Mouse (Mus musculus) retina, adult 2 months (tissue): ENCODE measurements around the gene Gm45753.
"Not testable (repeated sequence)": the region's sequence is repeated elsewhere in the genome, so short reads cannot be mapped to it uniquely, and the experiment has no call there.

Source experiments
- DNase-seq: peaks from one replicate; pipeline ENCODE4 v3.0.0-alpha.2; 2012; ENCODE audit warnings: low read depth, low spot score

Gm45753 gene

DNA sequence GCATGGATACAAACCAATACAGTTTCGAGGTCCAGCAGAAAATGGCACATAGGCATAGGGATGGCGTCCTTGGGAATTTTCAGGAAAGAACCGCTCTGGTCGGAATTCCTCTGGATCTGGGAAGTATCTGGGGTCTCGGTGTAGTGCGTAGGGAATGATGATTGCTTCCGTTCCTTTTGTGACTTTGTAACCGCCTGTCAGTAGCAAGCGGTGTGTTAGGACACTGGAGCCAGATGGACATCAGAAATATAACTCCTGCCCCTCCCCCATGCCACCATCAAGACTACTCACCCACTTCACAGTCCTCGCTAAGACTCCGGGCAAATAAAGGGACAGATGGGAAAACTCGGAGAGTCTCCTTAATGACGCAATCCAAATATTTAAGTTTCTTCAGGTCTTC lies at the start of gene Gm45753:
Gm45753 (minus strand) TSS at position 101 of the 400 bp plus-strand sequence.
- DNase-seq, result no peak

DNA sequence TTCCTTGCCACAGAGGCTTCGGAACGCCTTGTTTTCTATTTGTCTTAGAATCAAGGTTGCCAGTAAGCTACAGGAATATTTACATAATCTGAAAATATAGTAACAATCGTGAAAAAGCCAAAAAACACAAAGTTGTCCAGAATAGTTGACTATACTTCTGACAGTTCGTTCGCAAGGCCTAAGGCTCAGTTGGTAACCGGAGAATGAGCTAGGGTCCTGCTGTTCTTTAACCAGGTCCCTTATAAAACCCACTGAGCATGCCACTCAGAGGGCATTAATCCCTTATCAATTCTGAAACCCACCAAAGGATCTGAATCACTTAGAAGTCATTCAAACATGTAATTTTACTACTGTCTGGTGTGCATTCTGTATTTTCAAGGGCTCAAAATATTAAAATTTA lies 47.5 kb upstream of the Gm45753 start:
- no peak for DNase-seq

DNA sequence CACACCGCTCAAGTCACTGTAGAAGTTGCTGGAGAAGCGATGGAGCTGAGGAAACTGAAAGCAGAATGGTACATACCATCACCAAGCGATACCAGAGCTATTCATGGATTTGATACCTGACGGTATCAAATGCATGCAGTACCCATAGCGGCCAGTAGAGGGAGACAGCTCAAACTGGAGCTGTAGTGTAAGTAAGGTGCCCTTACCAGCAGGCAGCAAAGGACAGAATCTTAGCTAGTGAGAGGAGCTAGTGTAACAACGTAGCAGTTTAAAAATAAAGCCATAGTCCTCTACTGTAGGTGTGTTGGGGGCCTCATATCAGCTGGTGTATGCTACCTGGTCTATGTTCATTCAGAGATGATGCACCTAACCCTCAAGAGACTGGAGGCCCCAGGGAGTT lies 36.8 kb upstream of the Gm45753 start:
- DNase-seq, result peak; percentile 61

DNA sequence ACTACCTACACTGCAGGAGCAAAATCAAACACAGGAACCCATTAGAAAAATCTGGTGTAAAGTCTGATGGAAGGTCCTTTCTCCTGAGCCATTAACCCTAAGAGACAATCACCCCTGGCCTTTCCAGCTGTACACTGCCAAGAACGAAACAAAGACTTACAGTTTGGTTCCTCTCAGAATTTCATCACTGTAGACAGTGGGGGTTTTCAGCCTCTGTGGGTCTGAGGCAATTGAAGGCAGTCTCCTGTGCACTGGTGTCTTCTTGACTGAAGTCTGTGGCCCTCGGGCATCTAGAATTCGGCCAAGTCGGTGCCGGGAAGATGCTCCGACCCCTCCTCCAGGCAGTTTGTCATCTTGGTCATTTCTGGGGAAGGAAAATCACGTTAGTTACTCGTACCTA lies 36.0 kb upstream of the Gm45753 start:
- no peak for DNase-seq

DNA sequence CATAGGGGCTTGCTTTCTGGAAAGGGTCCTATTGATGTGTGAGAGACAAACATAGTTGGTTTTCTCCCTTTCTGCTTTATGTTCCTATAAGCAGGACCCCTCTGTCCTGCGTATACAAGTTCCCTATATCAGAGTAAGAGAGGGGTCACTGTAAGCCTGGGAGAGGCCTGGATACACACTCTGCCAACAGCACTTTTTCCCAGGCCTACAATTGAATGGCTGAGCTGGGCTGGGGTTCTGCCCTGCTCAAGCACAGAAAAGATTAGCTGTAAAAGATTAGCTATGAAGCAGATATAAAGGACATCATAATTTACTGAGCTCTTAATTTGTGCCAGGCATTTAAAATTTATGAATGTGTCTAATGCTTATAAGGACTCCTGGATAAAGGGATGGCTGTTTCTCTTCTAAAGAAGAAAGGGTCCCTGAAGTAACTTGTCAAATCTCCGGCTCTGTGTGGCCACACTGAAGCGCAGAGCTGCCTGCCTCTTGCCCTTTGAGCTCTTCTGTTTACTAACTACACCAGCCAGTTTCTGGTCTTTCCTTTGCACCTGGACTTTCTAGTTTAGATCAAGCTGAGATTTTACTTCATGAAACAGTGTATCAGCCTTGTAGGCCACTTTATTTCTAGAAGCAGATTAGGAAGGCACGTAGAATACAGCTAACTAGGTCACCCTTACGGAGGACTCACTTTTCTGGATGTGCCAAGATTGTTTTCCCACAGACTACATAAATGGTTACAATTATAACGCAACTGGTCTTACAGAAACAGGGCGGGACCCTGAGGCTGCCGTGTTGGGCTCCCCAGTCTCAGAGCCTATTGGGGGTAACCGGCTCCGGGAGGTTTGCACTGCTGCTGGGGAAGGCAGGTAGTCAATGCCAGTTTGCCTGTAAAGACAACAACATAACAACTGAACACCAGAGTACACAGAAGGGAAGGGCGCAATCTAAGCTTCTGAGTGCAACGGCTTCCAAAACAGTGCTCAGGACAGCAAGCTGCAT lies 33.7 kb upstream of the Gm45753 start:
- no peak for DNase-seq

DNA sequence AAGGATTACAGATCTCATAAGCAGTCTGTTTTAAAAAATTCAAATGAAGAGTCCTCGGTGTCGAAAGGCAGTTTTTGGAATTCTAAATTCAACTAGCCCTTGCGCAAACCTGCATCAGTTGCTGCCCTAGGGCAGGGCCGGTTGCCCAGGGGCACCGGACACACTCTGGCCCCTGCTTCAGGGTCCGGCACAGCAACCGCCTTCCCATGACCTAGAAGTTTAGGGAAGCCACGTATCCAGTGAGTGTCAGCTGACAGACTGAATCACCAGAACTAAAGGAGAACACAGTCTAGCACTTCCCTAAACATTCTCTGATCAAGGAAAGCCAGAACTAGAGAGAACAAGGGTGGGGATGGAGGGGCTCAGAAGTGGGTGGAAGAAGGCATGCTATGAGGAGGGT lies 25.2 kb upstream of the Gm45753 start:
- no peak for DNase-seq

DNA sequence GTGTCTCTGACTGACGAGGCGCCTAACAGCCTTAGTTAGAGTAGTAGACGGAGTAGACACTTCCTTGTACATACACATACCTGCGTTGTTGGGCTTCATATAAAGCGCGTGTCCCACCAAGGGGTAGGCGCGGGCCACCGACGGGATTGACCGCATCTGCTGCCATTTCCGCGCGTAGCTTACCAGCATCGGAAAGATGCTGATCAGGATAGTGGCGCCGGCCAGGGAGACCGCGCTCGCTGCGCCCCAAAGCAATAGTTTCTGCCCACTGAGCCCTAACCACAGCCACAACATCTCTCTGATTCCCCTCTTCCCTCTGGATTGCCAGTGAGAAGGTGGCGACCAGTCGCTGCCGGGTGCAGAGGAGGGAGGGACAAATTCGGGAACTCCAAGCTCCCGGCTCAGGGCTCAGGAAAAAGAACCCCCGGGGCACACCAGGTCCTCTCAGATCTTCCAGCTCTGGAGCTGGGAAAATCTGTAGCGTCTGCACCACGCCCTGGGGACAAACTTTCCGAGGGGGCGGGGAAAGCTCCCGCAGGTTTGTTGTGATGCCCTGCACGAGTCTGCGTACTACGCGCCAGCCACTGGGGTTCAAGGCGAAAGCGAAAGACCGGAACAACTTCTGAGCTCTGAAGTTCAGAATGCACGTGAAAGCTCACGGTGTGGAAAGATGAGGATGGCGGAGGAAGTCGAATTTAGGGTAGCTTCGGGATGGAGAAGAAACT lies 24.6 kb upstream of the Gm45753 start, which contains the start of gene Cyp4v3:
Cyp4v3 (minus strand) TSS at position 532 of the 725 bp plus-strand sequence.
- no peak for DNase-seq

DNA sequence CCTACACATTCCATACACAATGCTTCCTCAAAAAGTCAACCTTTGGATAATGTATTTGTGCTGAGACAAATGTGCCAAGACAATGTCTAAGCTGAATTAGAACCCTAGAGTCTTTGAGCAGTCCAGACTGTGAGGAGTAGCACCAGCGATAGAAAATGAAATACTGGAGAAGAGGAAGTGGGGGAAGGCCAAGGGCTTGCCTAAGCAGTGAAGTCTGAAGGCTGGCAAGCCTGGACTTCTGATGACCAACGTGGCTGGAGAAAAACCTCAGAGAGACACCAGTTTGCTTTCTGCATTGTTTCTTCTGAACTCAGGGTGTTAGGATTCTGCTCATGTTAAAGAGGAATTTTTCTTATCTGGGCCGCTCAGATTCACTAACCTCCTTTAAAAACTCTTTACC lies 22.6 kb upstream of the Gm45753 start:
- DNase-seq, result no peak

DNA sequence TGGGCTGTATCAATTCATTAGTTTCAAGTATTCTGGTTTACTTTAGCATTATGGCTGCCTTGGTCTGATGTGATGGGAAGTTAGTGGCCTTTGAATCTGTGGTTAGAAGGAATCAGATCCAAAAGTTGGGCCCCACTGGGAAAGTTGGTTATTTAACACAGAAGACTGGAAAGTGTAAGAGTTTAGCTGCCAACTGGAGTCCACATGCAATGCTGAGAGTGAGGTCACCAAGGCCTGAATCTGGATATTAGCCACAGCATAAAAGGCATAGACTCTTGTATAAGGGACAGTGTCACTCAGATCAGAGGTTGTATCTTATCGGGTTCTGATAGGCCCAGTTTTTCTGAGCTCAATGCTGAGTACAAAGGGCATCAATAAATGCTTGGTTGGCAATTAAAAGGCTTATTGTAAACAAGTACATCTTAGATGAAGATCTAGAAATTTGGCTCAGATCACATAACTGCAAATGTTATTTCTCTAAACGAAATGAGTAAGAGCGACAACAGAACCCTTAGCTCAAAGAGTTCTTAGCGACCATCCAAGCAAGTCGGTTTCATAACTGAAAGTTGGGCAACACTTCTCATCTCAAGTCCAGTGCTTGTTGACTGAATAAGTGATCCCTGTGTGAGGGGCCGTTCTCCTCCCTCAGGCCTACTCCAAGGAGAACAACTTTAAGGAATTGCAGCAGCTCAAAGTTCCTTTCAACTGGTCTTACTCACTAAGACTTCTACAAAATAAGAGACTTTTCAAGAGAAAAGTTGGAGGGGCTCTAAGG lies 21.1 kb upstream of the Gm45753 start:
- no peak for DNase-seq

DNA sequence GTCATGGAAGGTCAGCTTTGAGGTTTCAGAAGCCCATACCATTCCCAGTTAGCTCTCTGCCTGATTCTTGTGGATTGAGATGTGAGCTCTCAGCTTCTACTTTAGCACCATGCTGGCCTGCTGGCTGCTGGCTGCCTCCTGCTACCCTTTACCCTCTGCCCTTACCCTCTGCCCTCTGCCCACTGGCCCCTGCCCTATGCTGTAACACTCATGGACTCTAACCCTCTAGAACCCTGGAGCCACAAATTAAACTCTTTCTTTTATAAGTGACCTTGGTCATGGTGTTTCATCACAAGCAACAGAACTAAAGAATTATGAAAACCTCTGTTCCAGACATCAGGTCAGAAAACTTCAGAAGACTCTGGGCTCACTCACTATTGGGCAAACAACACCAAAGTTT lies 18.8 kb upstream of the Gm45753 start:
- DNase-seq, result not testable (repeated sequence)

DNA sequence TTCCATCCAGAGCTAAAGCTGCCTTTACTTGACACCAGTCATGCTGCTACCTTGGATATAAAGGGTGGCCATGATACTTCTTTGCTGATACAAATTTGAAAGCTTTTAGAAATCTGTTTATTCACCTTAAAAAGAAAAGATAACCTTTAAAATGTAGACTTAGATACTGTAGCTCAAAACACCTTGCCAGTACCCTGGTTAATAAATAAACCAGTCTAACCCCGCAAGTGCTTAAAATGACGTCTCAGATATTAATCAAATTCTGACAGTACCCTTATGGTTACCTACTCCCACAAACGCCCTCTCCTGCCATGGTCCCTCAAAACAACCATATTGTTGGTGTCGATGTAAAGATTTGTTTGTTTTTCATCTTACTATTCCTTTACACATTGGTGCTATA lies 15.9 kb upstream of the Gm45753 start:
- DNase-seq, result no peak

DNA sequence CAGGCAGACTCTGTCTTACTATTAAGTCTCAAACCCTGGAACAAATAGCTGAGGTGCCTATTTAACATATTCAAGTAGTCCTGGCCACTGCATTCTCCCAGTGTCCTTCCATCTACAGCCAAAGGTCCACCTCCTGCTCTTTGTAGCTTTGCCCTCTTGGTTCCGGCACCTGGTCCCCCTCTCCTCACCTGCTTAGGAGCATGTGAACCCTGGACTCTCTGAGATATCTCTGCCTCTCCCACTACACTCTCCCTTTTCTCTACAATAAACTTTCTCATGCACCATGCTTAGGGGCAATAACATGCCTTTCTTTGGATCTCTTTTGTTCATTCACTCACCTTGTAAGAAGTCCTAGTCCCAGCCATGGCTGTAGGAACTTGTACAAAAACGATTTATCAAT lies 13.1 kb upstream of the Gm45753 start:
- no peak for DNase-seq

DNA sequence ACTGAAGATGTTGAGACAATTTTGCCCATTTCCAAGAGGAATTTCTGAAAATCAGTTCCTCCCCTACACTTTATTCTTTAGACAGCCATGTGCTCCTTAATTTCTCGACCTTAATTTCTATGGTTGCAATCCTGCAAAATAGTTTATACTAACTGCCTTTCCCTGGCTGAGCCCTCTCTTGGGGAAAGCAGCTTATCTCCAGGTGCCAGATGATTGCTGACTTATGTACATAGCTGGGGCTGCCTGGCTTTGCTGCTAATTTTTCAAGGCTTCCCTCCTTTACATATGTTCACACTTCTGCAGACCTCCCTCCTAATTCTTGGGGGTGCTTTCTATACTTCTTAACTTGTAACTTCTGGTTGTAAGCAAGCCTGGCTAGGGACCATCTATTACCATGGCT lies 12.7 kb upstream of the Gm45753 start:
- no peak for DNase-seq

DNA sequence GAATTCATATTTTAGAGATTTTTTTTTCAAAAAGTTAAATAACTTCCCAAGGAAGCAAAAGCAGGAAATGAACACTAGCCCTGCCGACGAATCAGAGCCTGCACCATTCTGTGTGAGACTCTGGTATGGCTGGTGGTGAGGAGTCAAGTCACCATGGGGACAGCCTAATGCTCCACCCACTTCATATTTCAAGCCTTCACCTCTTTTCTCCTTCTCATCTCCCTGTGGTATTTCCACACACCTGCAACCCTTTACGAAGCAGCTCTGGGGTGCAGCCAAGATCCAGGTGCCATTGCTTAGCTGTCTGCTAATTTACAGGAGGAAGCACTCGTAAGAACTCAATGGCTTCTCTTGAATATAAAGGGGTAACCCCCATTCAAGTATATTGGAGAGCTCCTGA lies 2.7 kb upstream of the Gm45753 start:
- no peak for DNase-seq

DNA sequence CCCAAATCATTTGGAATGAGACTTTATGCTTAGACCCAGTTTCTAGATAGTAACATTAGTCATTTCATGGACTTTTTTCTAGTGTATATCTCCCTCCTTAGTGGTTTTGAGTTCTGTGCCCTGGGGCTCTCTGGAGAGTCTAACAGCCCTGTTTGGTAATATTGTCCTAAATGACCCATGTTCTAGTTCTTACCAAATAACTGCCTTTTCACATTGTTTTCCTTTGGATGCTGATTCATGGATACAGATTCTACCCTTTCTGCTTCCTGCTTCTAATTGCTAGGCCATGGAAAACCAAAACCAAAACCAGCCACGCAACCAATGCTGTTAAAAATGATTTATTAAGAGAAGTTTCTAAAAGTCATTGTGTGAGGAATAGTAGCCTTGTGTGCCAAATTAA lies 2.8 kb downstream of the Gm45753 start:
- no peak for DNase-seq

DNA sequence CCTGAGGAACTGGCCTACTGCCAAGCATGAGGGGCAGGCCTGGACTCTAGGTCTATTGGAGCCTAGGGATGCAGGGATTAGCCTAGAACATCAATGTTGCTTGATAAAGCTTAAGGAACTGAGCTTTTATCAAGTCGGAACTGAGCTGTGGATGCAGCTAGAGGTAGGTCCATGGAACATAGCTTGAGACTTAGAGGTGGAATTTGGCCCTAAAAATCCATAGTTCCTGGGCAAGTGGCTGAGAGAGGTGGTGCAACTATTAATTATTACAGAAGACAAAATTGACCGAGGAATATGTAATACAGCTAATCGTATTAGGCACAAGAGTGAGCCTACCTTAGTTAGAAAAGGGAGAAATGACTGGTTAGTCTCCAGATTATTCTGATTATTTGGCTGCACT lies 3.9 kb downstream of the Gm45753 start:
- DNase-seq, result no peak

DNA sequence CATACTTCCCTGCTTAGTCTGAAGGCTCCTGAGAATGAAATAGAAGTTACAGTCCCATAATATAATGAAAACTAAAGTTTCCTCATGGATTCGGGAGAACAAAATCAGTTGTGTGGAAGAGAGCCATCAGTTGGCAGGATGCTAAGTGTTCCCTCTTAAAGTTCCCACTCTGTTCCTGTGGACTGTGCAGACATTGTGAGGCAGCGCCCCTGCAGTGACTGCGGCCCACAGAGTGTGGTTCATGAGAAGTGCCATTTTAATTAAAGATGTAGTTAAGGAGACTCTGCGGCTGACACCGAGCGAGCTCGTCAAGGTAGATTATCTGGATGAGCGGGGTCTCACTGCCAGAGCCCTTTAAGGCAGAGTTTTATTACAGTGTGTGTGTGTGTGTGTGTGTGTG lies 5.9 kb downstream of the Gm45753 start:
- no peak for DNase-seq

DNA sequence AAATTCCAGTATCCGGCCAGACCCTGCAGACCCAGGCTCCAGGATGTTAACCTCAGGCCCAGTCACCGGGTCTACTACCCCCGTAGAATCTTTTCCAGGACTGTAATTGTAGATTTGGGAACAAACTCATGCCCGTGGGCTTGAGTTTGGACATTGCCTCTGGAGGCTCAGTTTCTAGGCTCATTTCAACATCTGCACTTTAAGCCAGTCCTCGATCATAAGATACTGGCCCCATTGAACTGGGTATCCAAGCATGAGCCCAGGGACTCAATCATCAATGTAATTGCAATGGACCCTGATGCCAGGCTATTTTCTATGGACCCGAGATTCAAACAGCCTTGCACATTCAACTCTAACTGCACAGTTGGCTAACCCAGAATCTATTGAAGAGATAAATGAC lies 13.0 kb downstream of the Gm45753 start:
- DNase-seq, result no peak

DNA sequence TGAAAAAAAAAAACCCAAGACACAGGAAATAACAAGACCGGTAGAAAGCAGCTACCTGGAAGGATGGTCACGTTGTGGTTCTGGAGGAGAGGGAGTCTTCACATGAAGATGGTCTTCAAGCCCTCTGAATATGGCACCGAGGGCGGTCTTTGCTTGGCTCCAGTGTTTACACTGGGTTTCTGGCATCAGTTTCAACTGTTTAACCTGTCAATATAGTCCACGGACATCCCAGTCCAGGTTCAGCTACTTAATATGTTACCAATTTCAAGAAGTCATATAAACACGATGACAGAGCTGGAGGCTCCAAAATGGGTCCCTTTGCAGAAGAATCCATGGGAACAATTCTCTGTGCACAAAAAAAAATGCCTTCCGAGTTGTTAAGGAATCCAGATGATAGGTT lies 13.6 kb downstream of the Gm45753 start, which contains the start of gene Klkb1:
Klkb1 (minus strand) TSS at position 173 of the 400 bp plus-strand sequence.
- no peak for DNase-seq

DNA sequence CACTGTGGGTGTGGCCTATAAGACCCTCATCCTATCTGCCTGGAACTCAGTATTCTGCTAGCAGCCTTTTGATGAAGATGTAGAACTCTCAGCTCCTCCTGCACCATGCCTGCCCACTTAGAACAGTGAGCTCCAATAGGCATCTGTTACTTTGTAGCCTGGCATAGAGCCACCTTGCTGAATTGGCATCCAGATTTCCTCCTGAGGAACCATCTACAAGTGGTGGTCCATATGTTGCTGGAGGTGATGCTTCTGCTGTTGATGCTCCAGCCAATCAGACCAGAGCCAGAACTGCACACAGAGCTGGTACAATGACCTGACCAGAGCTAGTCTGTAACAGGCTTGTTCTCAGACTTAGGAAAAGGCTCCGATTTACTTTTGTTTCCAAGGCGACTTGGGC lies 16.5 kb downstream of the Gm45753 start:
- no peak for DNase-seq

DNA sequence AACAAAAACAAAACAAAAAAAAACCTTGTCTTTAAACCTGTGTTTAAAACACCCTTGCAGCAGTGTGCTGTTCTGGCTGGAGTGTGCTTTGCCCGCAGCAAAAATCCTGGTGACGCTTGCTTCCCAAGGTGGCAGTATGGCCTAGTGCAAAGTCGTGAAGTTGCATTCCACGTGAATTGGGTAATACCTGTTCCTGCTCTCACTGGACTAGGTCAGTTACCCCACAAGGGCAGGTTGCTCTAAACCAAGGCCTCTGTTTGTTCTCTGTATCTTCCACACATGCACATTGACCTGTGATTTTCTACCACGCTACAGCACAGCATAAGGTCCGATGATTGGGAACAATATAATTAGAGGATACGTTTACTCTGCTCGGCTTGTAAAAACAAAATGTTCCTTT lies 26.6 kb downstream of the Gm45753 start:
- no peak for DNase-seq

DNA sequence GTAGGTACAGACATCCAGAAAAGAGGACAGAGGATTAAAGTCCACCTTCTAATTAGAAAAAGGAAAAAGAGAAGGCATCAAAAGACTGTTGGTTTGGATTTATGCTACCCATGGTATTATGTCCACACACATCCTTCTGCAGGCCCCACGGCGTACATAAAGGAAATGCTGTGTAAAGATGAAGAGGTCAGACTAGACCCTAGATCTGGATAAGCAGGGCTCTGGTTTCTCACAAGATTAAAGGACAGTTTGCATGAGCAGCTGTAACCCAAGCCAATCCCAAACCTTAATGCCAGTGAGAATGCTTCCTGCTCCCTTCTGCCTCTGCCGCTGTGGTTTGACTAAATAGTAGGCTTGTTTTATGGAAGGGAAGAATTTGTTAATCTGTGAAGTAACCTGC lies 30.8 kb downstream of the Gm45753 start:
- DNase-seq, result no peak
